Mouse (Mus musculus): ENCODE measurements around the gene Fmnl2. TPM values are rescaled to one million over a fixed set of nuclear protein-coding genes. Genes with fewer than 3 reads are reported as not detected.

Fmnl2 gene
- polyA plus RNA-seq (2012; rRNA removed): 0.77 and 1.1 TPM in 2 replicates

GRCm38 (mm10) chr2:52857611-52858528 lies at the start of gene Fmnl2:
TSS of gene Fmnl2 (plus strand) at chr2:52857860.
- DNase-seq (ENCODE audit: low read depth, low spot score): no peak
- 1% methylated on average over 114 of the region's 114 CpGs for WGBS

- 79% methylated on average over 5 of the region's 5 CpGs for WGBS
- no peak for DNase-seq (ENCODE audit: low read depth, low spot score)
Measured at GRCm38 (mm10) chr2:52809988-52810387, 47.7 kb upstream of the Fmnl2 start.

GRCm38 (mm10) chr2:52811691-52812090 lies 46.0 kb upstream of the Fmnl2 start:
- DNase-seq (ENCODE audit: low read depth, low spot score): no peak
- WGBS: 67% methylated on average over 5 of the region's 5 CpGs

GRCm38 (mm10) chr2:52817341-52817740 lies 40.3 kb upstream of the Fmnl2 start:
- 90% methylated on average over 1 of the region's 1 CpGs for WGBS
- no peak for DNase-seq (ENCODE audit: low read depth, low spot score)

GRCm38 (mm10) chr2:52818944-52819343 lies 38.7 kb upstream of the Fmnl2 start:
- WGBS: 72% methylated on average over 4 of the region's 4 CpGs
- DNase-seq (ENCODE audit: low read depth, low spot score): no peak

GRCm38 (mm10) chr2:52822214-52822613 lies 35.4 kb upstream of the Fmnl2 start:
- 40% methylated on average over 2 of the region's 2 CpGs for WGBS
- DNase-seq (ENCODE audit: low read depth, low spot score): no peak

GRCm38 (mm10) chr2:52828077-52828476 lies 29.6 kb upstream of the Fmnl2 start:
- 52% methylated on average over 4 of the region's 4 CpGs for WGBS
- no peak for DNase-seq (ENCODE audit: low read depth, low spot score)

GRCm38 (mm10) chr2:52830513-52830912 lies 27.1 kb upstream of the Fmnl2 start:
- 80% methylated on average over 4 of the region's 4 CpGs for WGBS

GRCm38 (mm10) chr2:52831585-52831984 lies 26.1 kb upstream of the Fmnl2 start:
- 76% methylated on average over 2 of the region's 2 CpGs for WGBS
- no peak for DNase-seq (ENCODE audit: low read depth, low spot score)

More at GRCm38 (mm10) chr2:52830513-52830912, 27.1 kb upstream of the Fmnl2 start:
- DNase-seq (ENCODE audit: low read depth, low spot score): no peak

GRCm38 (mm10) chr2:52835726-52836125 lies 21.9 kb upstream of the Fmnl2 start:
- WGBS: 72% methylated on average over 3 of the region's 3 CpGs
- DNase-seq (ENCODE audit: low read depth, low spot score): no peak

GRCm38 (mm10) chr2:52839074-52839473 lies 18.6 kb upstream of the Fmnl2 start:
- 70% methylated on average over 4 of the region's 4 CpGs for WGBS
- no peak for DNase-seq (ENCODE audit: low read depth, low spot score)

GRCm38 (mm10) chr2:52839868-52840267 lies 17.8 kb upstream of the Fmnl2 start:
- no peak for DNase-seq (ENCODE audit: low read depth, low spot score)
- 91% methylated on average over 3 of the region's 3 CpGs for WGBS

GRCm38 (mm10) chr2:52843861-52844260 lies 13.8 kb upstream of the Fmnl2 start:
- 78% methylated on average over 2 of the region's 2 CpGs for WGBS
- DNase-seq (ENCODE audit: low read depth, low spot score): no peak

GRCm38 (mm10) chr2:52844936-52845752 lies 12.5 kb upstream of the Fmnl2 start:
- DNase-seq (ENCODE audit: low read depth, low spot score): no peak
- 68% methylated on average over 14 of the region's 14 CpGs for WGBS

GRCm38 (mm10) chr2:52846506-52846905 lies 11.2 kb upstream of the Fmnl2 start:
- 68% methylated on average over 3 of the region's 3 CpGs for WGBS
- DNase-seq (ENCODE audit: low read depth, low spot score): no peak

GRCm38 (mm10) chr2:52849092-52849491 lies 8.6 kb upstream of the Fmnl2 start:
- DNase-seq (ENCODE audit: low read depth, low spot score): no peak
- 74% methylated on average over 3 of the region's 3 CpGs for WGBS

GRCm38 (mm10) chr2:52858529-52859465 lies 1.1 kb downstream of the Fmnl2 start:
- 2% methylated on average over 46 of the region's 46 CpGs for WGBS
- no peak for DNase-seq (ENCODE audit: low read depth, low spot score)

GRCm38 (mm10) chr2:52859466-52859840 lies 1.8 kb downstream of the Fmnl2 start:
- WGBS: 48% methylated on average over 7 of the region's 7 CpGs
- no peak for DNase-seq (ENCODE audit: low read depth, low spot score)

- 24% methylated on average over 8 of the region's 8 CpGs for WGBS
- no peak for DNase-seq (ENCODE audit: low read depth, low spot score)
Measured at GRCm38 (mm10) chr2:52860111-52860775, 2.6 kb downstream of the Fmnl2 start.
